Mouse (Mus musculus) heart, postnatal 10 days (tissue): ENCODE results near the gene Svs6. TPM values are rescaled to one million over a fixed set of nuclear protein-coding genes. Genes with fewer than 3 reads are reported as not detected.

Experiments
- microRNA-seq, 2 experiments: library from miRNA; unstranded; fragments of <30 nt; microRNA quantifications; one replicate each; pipeline ENCODE4 v1.2.0; 2022
- total RNA-seq, 2 experiments: library from RNA; stranded (reverse); gene quantifications; 2 replicates each; pipeline ENCODE4 v1.2.3; 2021

Svs6 gene
- total RNA-seq, 2 experiments from 2014 or later: not detected

Small RNAs within 50 kb of the gene (microRNA-seq; reads per million reads assigned to microRNA genes)
- gene Mir7678: 0 reads per million in 2 experiments

Other genes starting within 250 kb of the Svs6 start
- 10 to 100 TPM; 20.9 to 21.4 TPM for gene Stk4, start 246.4 kb upstream of the Svs6 start, total RNA-seq
- gene Tomm34, start 245.6 kb upstream of the Svs6 start, total RNA-seq: 10 to 100 TPM; 22.8 to 25.9 TPM
- gene Kcns1, start 145.6 kb upstream of the Svs6 start, total RNA-seq: under 1 TPM; 0.14 to 0.15 TPM
- gene Wfdc5, start 134.0 kb upstream of the Svs6 start, total RNA-seq: not detected
- not detected for gene Wfdc12, start 126.1 kb upstream of the Svs6 start, total RNA-seq
- not detected for gene Wfdc15a, start 116.6 kb upstream of the Svs6 start, total RNA-seq
- gene Wfdc15b, start 95.1 kb upstream of the Svs6 start, total RNA-seq: not detected
- gene Svs2, start 78.3 kb upstream of the Svs6 start, total RNA-seq: not detected
- gene Svs3b, start 60.1 kb upstream of the Svs6 start, total RNA-seq: not detected
- gene Svs4, start 38.3 kb upstream of the Svs6 start, total RNA-seq: not detected
- not detected for gene Svs3a, start 27.5 kb upstream of the Svs6 start, total RNA-seq
- gene Svs5, start 16.0 kb downstream of the Svs6 start, total RNA-seq: not detected
- gene Slpi, start 72.3 kb downstream of the Svs6 start, total RNA-seq: under 1 TPM; 0.45 to 0.77 TPM
- gene Rbpjl, start 86.4 kb downstream of the Svs6 start, total RNA-seq: not detected
- gene Matn4, start 88.4 kb downstream of the Svs6 start, total RNA-seq: 1 to 10 TPM; 1.2 to 2.3 TPM
- 10 to 100 TPM; 24.3 to 39.3 TPM for gene Sdc4, start 127.1 kb downstream of the Svs6 start, total RNA-seq
- gene Sys1, start 140.2 kb downstream of the Svs6 start, total RNA-seq: 10 to 100 TPM; 21.3 to 25.1 TPM
- gene Gm20458, start 144.2 kb downstream of the Svs6 start, total RNA-seq: 1 to 10 TPM; 5.5 to 7.4 TPM
- not detected for gene Trp53tg5, start 157.0 kb downstream of the Svs6 start, total RNA-seq
- gene Dbndd2, start 169.4 kb downstream of the Svs6 start, total RNA-seq: 10 to 100 TPM; 17.1 to 18.9 TPM
- gene Pigt, start 180.8 kb downstream of the Svs6 start, total RNA-seq: 10 to 100 TPM; 56.4 to 56.8 TPM
- 1 to 10 TPM in 1 of 2 experiments, under 1 TPM in 1; 0.84 to 1.0 TPM for gene Wfdc2, start 245.7 kb downstream of the Svs6 start, total RNA-seq